Mouse (Mus musculus) forebrain, embryonic 12.5 days (tissue): ENCODE data around the gene BC017158. TPM values are rescaled to one million over a fixed set of nuclear protein-coding genes. Genes with fewer than 3 reads are reported as not detected.
"Not testable (repeated sequence)": the region's sequence is repeated elsewhere in the genome, so short reads cannot be mapped to it uniquely, and the experiment has no call there.

Experiments used
- ATAC-seq: fragments of 200-750 bp; cut with Nextera tagmentation; 2 replicates; pipeline ENCODE4 v1.8.0; 2017; ENCODE audit warnings: moderate TSS enrichment; ENCODE audit not compliant: low FRiP score
- H3K27ac ChIP-seq: fragments of 300-500 bp; sonication (generic); 2 replicates; pipeline ENCODE4 v1.5.1; 2016; ENCODE audit warnings: mild to moderate bottlenecking
- H3K27me3 ChIP-seq: fragments of 300-500 bp; sonication (generic); 2 replicates; pipeline ENCODE4 v1.6.1; 2016; ENCODE audit warnings: mild to moderate bottlenecking
- H3K36me3 ChIP-seq: fragments of 300-500 bp; sonication (generic); replicated peaks from 2 replicates; pipeline ENCODE4 v1.6.1; 2016; ENCODE audit warnings: mild to moderate bottlenecking
- H3K4me1 ChIP-seq: fragments of 300-500 bp; sonication (generic); 2 replicates; pipeline ENCODE4 v1.6.1; 2016
- H3K4me2 ChIP-seq: fragments of 300-500 bp; sonication (generic); 2 replicates; pipeline ENCODE4 v1.6.1; 2016; ENCODE audit warnings: mild to moderate bottlenecking, moderate library complexity
- H3K4me3 ChIP-seq: fragments of 300-500 bp; sonication (generic); replicated peaks from 2 replicates; pipeline ENCODE4 v1.5.1; 2016; ENCODE audit warnings: mild to moderate bottlenecking
- H3K9ac ChIP-seq: fragments of 300-500 bp; sonication (generic); 2 replicates; pipeline ENCODE4 v1.6.1; 2016; ENCODE audit warnings: mild to moderate bottlenecking
- H3K9me3 ChIP-seq: fragments of 300-500 bp; sonication (generic); 2 replicates; pipeline ENCODE4 v1.6.1; 2016
- WGBS: fragments of 180-500 bp; shearing (Covaris S2); methylation state at CpG from one replicate; pipeline ENCODE4 v1.1.7; 2016; 5-methylcytosine and 5-hydroxymethylcytosine counted together
- polyA plus RNA-seq: library from polyadenylated mRNA; unstranded; fragments of >200 nt; fragmentation: Nextera tagmentation; extraction: Ambion mirVana; gene quantifications from 2 replicates; pipeline ENCODE4 v1.2.1, GENCODE M21; 2016

BC017158 gene
- polyA plus RNA-seq = 17.3 and 19.1 TPM in 2 replicates

GRCm38 (mm10) chr7:128297617-128298480 lies at the start of gene BC017158:
Gene BC017158, minus strand, starts transcription at chr7:128298170.
- Histone ChIP-seq H3K9ac (peak within 1 kb of the TSS; percentile 80), H3K4me3 (peak within 1 kb of the TSS; percentile 80), H3K27ac (peak within 1 kb of the TSS; percentile 71), H3K27me3 (peaks cover 10% of the 10 kb centered on the region; the same call in 1 of the 2 replicates), H3K4me2 (peak within 1 kb of the TSS; percentile 74), H3K4me1 (peaks cover 23% of the 10 kb centered on the region), H3K9me3 (no peaks in the 10 kb centered on the region), H3K36me3 (no peaks in the 10 kb centered on the region)
- WGBS = 2% methylated on average over 47 of the region's 47 CpGs
- ATAC-seq = peak; percentile 73

DNA sequence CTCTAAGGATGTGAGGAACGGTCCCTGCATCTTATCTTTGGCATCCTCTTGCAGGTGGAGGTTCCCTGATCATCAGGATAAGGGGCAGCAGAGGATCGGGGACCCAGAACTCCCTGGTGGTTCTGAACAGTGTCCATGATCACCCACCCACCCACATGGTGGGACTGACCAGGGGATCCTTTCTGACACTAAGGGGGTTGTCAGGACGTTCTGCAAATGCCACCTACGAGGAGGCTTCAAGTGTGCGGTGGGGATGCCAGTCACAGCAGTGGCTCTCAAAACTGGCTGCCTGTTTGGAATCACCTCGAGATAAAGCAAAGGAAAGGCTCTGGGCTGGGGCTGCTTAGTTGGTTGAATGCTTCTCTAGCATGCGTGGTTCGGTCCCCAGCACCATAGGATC lies 49.0 kb upstream of the BC017158 start:
- WGBS = 77% methylated on average over 8 of the region's 8 CpGs
- H3K9ac ChIP-seq = no peak overlapping the region
- ATAC-seq = no peak
- H3K4me3 ChIP-seq = no peak overlapping the region
- H3K9me3 ChIP-seq = no peaks in the 10 kb centered on the region
- no peak overlapping the region for H3K4me2 ChIP-seq
- H3K27me3 ChIP-seq = no peaks in the 10 kb centered on the region
- no peak overlapping the region for H3K27ac ChIP-seq
- peaks cover 5% of the 10 kb centered on the region for H3K4me1 ChIP-seq
- no peaks in the 10 kb centered on the region for H3K36me3 ChIP-seq

DNA sequence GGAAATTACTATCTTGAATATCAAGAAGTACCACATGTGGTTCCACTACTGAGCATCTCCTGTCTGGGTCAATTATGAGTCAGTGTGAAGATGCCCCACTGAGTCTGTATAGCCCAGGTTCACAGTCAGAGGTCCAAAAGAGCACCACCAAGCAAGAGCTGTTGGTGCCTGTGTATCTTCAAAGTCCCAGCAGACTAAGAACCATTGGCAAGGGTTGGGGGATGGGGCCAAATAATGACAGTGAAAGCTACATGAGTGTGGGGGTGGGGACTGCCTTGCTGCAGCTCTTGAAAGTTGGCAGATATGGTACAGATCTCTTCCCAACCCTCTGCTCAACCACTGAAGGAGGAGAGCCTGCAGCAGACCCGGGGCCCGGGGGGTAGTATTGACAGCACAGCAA lies 48.6 kb upstream of the BC017158 start:
- Histone ChIP-seq H3K9me3 (no peaks in the 10 kb centered on the region), H3K27me3 (no peaks in the 10 kb centered on the region), H3K4me3 (no peak overlapping the region)

DNA sequence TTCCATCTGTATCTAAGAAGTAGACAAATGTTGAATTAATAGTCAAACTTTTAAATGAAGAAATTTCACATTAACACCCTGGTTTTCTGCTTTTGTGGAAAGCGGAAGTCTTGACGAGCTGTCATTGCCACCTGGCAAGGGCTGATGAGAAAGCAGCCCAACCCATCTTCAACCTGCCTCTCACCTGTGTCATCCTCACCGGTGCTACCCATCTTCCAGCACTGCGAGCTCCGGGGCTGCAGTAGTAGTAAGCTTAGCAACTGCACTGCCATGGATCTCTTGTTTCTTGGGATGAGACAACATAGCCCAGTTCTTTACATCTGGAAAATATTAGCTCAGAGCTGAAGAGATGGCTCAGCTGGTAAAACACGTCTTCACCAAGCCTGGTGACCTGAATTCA lies 47.7 kb upstream of the BC017158 start:
- no peaks in the 10 kb centered on the region for H3K9me3 ChIP-seq
- peaks cover 5% of the 10 kb centered on the region for H3K4me1 ChIP-seq
- H3K36me3 ChIP-seq = no peaks in the 10 kb centered on the region
- H3K4me3 ChIP-seq = no peak overlapping the region
- no peak for ATAC-seq
- H3K9ac ChIP-seq = no peak overlapping the region
- 87% methylated on average over 6 of the region's 6 CpGs for WGBS
- no peak overlapping the region for H3K27ac ChIP-seq
- no peak overlapping the region for H3K4me2 ChIP-seq
- no peaks in the 10 kb centered on the region for H3K27me3 ChIP-seq

More for the DNA sequence above, 48.6 kb upstream of the BC017158 start:
- WGBS = 60% methylated on average over 2 of the region's 2 CpGs
- no peaks in the 10 kb centered on the region for H3K36me3 ChIP-seq
- H3K9ac ChIP-seq = no peak overlapping the region
- H3K27ac ChIP-seq = no peak overlapping the region
- H3K4me2 ChIP-seq = no peak overlapping the region
- no peak for ATAC-seq
- peaks cover 5% of the 10 kb centered on the region for H3K4me1 ChIP-seq

- 0 out of 2 replicates have a peak, but pooled peaks have one; percentile 14 for ATAC-seq
- peaks cover 5% of the 10 kb centered on the region for H3K4me1 ChIP-seq
- H3K27ac ChIP-seq = no peak overlapping the region
- H3K9me3 ChIP-seq = no peaks in the 10 kb centered on the region
- H3K4me2 ChIP-seq = no peak overlapping the region
- 74% methylated on average over 6 of the region's 6 CpGs for WGBS
- H3K4me3 ChIP-seq = no peak overlapping the region
- no peaks in the 10 kb centered on the region for H3K36me3 ChIP-seq
- no peaks in the 10 kb centered on the region for H3K27me3 ChIP-seq
- H3K9ac ChIP-seq = no peak overlapping the region
Observed at GRCm38 (mm10) chr7:128344928-128345653, 47.1 kb upstream of the BC017158 start.

- Histone ChIP-seq H3K4me2 (no peak overlapping the region), H3K36me3 (no peaks in the 10 kb centered on the region), H3K9ac (no peak overlapping the region), H3K9me3 (no peaks in the 10 kb centered on the region), H3K27ac (no peak overlapping the region), H3K27me3 (no peaks in the 10 kb centered on the region), H3K4me1 (peaks cover 5% of the 10 kb centered on the region), H3K4me3 (no peak overlapping the region)
- WGBS = 90% methylated on average over 7 of the region's 7 CpGs
- ATAC-seq = no peak
Observed at GRCm38 (mm10) chr7:128344488-128344887, 46.5 kb upstream of the BC017158 start.

DNA sequence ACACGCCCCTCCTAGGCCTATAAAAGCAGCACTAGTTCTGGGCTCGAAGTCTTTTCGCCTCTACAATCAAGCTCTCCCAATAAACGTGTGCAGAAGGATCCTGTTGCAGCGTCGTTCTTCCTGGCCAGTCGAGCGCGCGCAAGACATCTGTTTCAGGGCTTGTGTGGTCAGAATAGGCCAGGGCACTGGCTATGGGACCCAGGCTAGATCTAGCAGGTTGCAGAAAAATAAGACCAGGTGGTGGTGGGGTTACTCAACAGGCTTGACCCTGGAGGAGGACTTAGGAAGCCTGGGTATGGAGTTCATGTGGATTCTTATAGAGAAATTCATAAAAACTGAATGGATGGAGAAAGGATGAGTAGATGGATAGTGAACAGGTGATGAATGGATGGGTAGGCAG lies 44.7 kb upstream of the BC017158 start:
- not testable (repeated sequence) for H3K36me3 ChIP-seq, ATAC-seq, H3K27ac ChIP-seq, H3K4me1 ChIP-seq, H3K4me2 ChIP-seq, H3K9ac ChIP-seq, H3K27me3 ChIP-seq, H3K4me3 ChIP-seq, H3K9me3 ChIP-seq
- 93% methylated on average over 8 of the region's 10 CpGs for WGBS

- H3K27ac ChIP-seq, H3K27me3 ChIP-seq, H3K9me3 ChIP-seq, H3K4me1 ChIP-seq, H3K9ac ChIP-seq, H3K36me3 ChIP-seq, H3K4me2 ChIP-seq, H3K4me3 ChIP-seq, ATAC-seq: not testable (repeated sequence)
- WGBS = 88% methylated on average over 7 of the region's 9 CpGs
Observed at GRCm38 (mm10) chr7:128340321-128340720, 42.4 kb upstream of the BC017158 start.

DNA sequence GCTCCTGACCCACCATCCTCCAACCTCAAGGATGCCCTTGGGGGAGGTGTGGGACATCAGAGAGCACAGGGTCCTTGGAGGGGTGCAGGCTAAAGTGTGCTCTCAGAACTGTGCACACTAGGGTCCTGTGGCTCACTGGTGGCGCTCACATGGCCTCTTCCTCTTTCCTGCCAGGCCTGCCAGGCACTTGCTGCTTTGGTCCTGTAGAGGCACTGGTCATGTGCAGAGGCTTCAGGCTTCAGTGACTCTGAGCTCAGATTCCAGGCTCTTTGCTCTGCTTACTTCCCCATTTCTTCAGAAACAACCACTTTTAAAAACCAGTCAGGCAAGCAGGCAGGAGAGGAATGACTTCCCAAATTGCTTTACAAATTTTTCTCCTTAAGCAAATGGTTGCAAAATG lies 34.9 kb upstream of the BC017158 start:
- Histone ChIP-seq H3K27ac (no peak overlapping the region), H3K36me3 (no peaks in the 10 kb centered on the region), H3K9me3 (no peaks in the 10 kb centered on the region), H3K27me3 (no peaks in the 10 kb centered on the region), H3K4me2 (no peak overlapping the region), H3K4me3 (no peak overlapping the region), H3K9ac (no peak overlapping the region), H3K4me1 (peaks cover 4% of the 10 kb centered on the region; the same call in 1 of the 2 replicates)
- WGBS = 86% methylated on average over 1 of the region's 1 CpGs
- no peak for ATAC-seq

- no peaks in the 10 kb centered on the region for H3K27me3 ChIP-seq
- peaks cover 4% of the 10 kb centered on the region; the same call in 1 of the 2 replicates for H3K4me1 ChIP-seq
- no peak for ATAC-seq
- H3K4me3 ChIP-seq = no peak overlapping the region
- H3K36me3 ChIP-seq = no peaks in the 10 kb centered on the region
- 71% methylated on average over 9 of the region's 9 CpGs for WGBS
- no peak overlapping the region for H3K9ac ChIP-seq
- H3K4me2 ChIP-seq = no peak overlapping the region
- no peak overlapping the region for H3K27ac ChIP-seq
- H3K9me3 ChIP-seq = no peaks in the 10 kb centered on the region
Observed at GRCm38 (mm10) chr7:128330981-128331380, 33.0 kb upstream of the BC017158 start.

GRCm38 (mm10) chr7:128324977-128325376 lies 27.0 kb upstream of the BC017158 start:
- Histone ChIP-seq H3K27ac (no peak overlapping the region), H3K4me1 (peaks cover 4% of the 10 kb centered on the region; the same call in 1 of the 2 replicates), H3K36me3 (no peaks in the 10 kb centered on the region), H3K27me3 (no peaks in the 10 kb centered on the region), H3K4me3 (no peak overlapping the region), H3K9me3 (no peaks in the 10 kb centered on the region), H3K9ac (no peak overlapping the region), H3K4me2 (no peak overlapping the region)
- WGBS = 91% methylated on average over 1 of the region's 1 CpGs
- no peak for ATAC-seq

- Histone ChIP-seq H3K27ac (no peak overlapping the region), H3K27me3 (no peaks in the 10 kb centered on the region), H3K9me3 (no peaks in the 10 kb centered on the region), H3K36me3 (no peaks in the 10 kb centered on the region), H3K4me2 (no peak overlapping the region), H3K9ac (no peak overlapping the region), H3K4me3 (no peak overlapping the region), H3K4me1 (no peaks in the 10 kb centered on the region)
- ATAC-seq = no peak
- 80% methylated on average over 7 of the region's 7 CpGs for WGBS
Observed at GRCm38 (mm10) chr7:128321260-128321659, 23.3 kb upstream of the BC017158 start.
